Mouse (Mus musculus) frontal cortex, adult 2 months (tissue): ENCODE data around the gene Evx2. TPM values are rescaled to one million over a fixed set of nuclear protein-coding genes. Genes with fewer than 3 reads are reported as not detected.
A peak's percentile ranks its signal among the peaks of the same experiment; 100 is the strongest.

Experiments used
- DNase-seq, 2 experiments: peaks; one replicate each; pipeline ENCODE4 v3.0.0; 2022; ENCODE audit warnings: low spot score in 1 of 2; ENCODE audit errors: extremely low spot score in 1 of 2
- polyA plus RNA-seq: library from polyadenylated mRNA; depleted of rRNA; stranded (reverse); fragments of >200 nt; gene quantifications from 2 replicates; pipeline ENCODE4 v1.2.3, GENCODE M21; 2012; rRNA removed

Gene Evx2
- not detected in 2 replicates for polyA plus RNA-seq

- DNase-seq, result no peak
Measured at GRCm38 (mm10) chr2:74659507-74660005, at the start of gene Evx2. Gene Evx2, minus strand, starts transcription at chr2:74659557.

DNA sequence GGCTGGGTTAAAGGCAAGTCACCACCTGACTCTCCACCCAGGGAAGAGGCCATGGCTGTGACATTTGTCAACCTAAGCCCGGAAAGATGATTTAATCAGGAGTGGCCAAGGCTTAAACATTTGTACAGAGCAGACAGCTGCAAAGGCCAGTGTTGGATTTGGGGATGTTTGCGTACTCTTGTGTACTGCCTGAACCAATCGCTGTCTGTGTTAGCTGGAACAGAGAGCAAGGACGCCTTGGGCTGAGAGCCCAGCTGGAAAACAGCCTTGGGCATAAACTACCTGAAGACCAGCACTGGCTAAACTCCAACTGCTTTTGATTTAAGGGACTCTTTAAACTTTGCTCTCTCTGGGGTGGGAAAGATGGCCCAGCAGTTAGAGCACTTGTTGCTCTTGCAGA lies 49.3 kb upstream of the Evx2 start:
- DNase-seq, result no peak

DNA sequence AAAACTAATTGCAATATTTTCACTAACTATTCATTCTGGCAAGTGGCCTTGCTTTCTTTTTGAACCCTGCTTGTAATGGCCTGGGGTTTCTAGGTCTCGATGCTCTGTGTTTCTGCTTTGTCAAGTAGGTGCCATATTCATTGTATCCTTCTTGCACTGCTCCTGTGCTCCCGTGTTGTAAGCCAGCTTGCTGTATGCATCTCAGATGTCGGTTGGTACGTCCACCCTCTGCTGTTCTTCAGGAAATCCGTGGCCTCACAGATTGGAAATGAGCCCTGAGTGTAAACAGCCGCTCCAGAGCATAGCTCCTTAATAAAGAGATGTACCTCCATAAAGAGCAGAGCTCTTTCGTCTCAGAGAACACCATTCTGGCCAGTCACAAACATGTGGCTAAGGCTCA lies 48.2 kb upstream of the Evx2 start:
- DNase-seq, result no peak

DNA sequence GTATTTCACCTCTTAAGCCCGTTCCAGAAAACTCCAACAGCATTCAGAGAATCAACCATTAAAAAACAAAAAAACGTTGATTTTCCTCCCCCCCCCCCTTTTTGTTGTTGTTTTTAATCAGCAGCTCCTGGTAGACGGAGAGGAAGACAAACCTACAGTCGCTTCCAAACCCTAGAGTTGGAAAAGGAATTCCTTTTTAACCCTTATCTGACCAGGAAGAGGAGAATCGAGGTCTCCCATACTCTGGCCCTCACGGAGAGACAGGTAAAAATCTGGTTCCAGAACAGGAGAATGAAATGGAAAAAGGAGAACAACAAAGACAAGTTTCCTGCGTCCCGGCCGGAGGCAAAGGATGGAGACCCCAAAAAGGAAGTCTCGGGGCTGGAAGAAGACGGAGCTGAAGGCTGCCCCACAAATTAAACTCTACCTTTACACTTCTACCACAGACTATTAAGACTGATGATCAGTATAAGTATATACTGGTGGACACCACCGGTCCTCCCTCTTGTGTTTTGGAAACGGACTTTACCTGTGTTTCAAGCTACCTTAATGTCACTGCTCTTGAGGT lies 47.1 kb upstream of the Evx2 start:
- no peak for DNase-seq

DNA sequence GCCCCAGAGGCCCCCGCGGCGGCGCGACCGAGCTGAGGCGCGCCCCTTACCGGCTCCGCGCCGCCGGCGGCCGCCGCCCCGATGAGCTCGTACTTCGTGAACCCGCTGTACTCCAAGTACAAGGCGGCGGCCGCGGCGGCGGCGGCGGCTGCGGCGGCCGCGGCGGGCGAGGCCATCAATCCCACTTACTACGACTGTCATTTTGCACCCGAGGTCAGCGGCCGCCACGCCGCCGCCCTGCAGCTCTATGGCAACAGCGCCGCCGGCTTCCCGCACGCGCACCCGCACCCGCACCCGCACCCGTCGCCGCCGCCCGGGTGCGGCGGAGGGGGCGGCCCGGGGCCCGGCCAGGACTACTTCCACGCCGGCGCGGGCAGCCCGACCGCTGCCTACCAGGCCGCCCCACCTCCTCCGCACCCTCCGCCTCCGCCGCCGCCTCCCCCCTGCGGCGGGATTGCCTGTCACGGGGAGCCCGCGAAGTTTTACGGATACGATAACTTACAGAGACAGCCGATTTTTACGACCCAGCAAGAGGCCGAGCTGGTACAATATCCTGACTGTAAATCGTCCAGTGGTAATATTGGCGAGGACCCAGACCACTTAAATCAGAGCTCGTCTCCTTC lies 46.2 kb upstream of the Evx2 start:
- no peak for DNase-seq

GRCm38 (mm10) chr2:74704999-74705466 lies 45.7 kb upstream of the Evx2 start:
- DNase-seq, result no peak

DNA sequence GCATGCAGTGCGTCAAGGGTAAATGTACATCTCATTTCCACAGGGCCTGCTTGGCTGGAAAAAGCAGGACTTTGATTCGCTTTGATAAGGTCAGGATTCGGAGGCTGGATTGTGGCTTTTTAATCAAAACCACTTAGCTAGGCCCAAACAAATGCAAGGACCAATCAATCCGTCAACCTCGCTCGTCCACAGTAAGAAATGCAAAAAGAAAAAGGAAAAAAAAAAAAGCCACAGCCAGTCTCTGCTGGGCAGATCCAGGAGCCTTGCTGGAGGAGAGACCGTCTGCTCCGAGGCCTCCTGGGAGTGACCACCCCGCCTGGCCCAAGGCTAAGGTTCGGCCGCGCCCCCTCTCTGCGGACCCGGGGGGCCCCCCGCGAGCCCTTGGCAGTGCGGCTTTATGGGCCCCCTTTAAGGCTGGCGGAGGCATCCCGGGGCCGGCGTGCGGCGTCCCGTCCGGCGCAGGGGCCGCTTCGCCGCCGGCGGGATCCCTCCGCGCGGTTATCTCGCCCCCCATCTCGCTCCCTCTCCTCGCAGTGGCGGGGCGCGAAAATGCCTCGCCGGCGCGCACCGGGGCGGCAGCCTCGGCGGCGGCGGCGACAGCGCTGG lies 45.1 kb upstream of the Evx2 start, which contains the start of gene Hoxd8:
Hoxd8 (plus strand) TSS at position 223 of the 606 bp plus-strand sequence.
- DNase-seq, result no peak

DNA sequence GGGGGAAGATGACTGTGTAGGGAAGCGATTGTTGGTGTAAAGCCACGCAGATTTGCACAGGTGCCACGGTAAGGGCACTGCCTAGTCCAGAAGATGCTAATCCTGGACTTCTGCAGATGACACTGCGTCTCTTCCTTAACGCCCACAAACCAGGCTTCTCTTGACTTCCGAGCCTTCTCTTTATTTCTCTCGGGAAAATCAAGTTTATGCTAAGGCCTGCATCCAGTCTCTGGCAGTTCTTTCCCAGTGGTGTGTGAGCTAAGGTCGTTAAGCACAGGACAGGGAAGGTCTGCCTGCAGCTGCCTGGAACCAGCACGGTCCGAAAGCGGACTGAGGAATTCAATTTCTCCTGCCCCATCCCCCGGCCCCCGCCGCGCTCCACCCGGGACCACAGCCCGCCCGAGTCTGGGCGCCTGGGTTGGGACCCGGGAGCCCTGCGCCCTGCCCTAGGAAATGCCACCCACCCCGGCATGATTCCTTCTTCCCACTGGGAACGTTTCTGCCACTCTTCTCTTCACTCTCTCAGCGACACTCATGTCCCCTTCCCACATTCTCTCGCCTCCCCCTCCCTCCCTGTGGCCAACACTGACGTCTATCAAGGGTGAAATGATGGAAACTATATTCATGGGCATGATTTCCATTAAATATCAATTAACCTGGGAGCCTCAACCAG lies 44.5 kb upstream of the Evx2 start:
- no peak for DNase-seq

GRCm38 (mm10) chr2:74703317-74703716 lies 44.0 kb upstream of the Evx2 start:
- DNase-seq, result no peak

- DNase-seq, result no peak
Measured at GRCm38 (mm10) chr2:74702820-74703219, 43.5 kb upstream of the Evx2 start.

GRCm38 (mm10) chr2:74701949-74702819 lies 42.8 kb upstream of the Evx2 start:
- peak; percentile 25 to 92 for DNase-seq

- no peak for DNase-seq
Measured at GRCm38 (mm10) chr2:74700546-74701112, 41.3 kb upstream of the Evx2 start.

GRCm38 (mm10) chr2:74699664-74700545 lies 40.5 kb upstream of the Evx2 start:
- DNase-seq, result no peak

GRCm38 (mm10) chr2:74699053-74699430 lies 39.7 kb upstream of the Evx2 start:
- no peak for DNase-seq

DNA sequence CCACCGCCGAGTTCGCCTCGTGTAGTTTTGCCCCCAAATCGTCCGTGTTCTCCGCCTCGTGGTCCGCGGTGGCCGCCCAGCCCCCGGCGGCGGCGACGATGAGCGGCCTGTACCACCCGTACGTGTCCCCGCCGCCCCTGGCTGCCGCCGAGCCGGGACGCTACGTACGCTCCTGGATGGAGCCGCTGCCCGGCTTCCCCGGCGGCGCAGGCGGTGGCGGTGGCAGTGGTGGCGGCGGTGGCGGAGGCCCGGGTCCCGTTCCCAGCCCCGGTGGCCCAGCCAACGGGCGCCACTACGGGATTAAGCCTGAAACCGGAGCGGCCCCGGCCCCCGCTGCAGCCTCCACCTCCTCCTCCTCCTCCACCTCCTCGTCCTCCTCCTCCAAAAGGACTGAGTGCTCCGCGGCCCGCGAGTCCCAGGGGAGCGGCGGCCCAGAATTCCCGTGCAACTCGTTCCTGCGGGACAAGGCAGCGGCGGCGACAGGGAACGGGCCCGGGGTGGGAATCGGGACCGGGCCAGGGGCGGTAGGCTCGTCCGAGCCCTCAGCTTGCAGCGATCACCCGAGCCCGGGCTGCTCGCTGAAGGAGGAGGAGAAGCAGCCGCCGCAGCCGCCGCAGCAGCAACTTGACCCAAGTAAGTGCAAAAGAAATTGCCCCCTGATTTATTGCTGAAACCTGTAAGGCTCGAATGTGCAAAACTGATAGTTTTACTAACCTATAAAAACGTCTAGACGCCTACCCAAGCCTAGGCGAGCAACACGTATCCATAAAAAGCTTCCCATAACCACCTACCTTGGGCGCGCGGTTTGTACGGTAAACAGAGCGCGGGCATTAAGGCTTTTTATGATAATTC lies 39.1 kb upstream of the Evx2 start:
- no peak for DNase-seq

DNA sequence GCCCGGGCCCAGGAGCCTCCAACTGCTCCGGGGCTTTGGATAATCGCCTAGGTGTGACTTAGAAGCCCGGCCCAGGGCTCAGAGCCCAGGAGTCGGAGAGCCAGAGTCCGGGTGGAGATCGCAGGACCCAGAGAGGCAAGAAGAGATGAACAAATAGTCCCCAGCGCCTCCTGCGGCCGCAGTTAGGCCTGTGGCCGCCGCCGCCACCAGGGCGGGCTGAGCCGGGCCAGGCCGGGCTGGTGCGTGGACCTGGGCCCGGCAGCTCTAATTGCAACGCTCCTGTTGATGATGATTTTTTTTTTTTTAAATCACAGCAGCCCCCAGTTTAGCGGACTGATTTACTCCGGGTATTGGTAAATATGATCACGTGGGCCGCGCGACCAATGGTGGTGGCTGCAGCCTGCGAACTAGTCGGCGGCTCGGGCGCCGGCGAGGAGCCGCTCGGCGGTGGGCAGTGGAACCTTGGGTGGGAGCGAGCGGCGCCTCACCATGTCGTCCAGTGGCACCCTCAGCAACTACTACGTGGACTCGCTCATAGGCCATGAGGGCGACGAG lies 38.3 kb upstream of the Evx2 start, which contains the start of gene Hoxd9:
Hoxd9 (plus strand) TSS at position 161 of the 555 bp plus-strand sequence.
- DNase-seq, result no peak

DNA sequence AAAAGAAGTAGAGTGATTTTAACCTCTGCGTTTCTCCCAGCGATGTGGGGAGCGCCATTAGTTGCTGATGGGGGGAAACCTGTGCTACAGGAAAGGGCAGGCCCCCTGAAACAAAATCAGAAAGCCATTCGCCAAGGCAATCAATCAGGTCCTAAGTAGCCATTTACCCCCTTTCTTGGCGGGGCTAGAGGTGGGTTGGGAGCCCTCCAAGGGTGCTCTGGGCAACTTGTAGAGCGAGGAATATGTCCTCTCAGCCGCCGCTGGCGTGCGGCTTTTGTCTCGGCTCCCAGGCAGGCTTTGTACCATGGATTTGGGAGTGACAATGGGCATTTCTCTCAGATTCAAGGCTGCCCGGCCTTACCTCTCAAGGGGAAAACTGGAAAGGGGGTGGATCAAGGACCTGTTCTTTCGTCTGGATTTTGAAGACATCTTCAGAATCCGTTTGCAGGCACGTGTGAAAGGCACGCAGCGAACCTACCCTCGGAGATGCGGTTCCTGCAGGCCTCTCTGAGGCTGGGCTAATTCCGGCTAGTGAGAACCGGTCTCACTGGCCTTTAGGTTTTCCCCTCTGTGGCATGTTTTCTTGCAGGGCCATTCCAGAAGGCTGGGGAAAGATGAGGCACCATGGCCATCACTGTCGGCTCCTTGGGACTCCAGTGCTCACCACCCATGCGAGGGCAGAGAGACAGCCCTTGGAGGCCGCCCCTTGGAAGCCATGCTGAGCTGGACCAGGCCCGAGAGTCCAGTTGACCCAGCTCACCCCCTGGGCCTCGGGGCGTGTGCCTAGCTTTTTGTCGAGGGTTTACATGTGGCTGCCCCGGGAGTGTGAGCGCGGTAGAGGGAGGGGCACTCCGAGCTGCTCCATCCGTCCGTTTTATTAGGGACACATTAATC lies 37.3 kb upstream of the Evx2 start:
- DNase-seq, result no peak
